ENCODE assay signal across 10 mouse cellular contexts in the genomic region with DNA sequence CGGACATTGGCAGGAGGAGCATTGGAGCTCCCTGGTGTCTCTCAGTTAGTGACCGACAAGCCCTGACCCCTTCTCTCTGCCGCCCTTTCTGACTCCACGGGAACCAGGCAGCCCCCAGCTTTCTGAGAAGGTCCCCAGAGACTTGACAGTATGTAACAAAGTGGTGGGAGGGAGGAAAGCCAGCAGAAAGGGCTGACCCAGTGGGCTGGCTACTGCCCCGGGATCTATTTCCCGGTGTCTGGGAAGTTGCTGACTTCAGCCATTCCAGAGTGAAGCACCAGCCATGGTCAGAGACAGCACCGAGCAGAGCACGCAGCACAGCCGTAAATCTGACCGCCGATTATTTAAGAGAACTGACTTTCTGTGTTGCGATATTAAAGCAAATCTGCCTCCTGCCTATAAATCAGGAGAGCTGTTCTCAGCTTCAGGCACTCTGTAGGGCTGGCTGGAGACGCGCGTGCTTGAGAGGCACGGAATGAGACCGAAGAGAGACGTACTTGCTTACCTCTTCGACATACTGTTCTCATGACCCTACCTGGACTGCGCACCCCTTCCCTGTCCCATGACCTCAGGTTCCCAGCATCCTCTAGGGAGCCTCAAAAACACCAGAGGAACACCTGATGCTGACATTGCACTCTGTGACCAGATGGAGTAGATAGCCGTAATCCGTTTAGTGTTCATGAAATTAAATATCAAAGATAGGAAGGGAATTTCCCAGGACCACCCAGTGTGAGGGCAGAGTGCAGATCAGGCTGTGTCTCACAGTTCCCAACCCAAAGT.
DNase-seq lines count a peak whose midpoint lies in the region; ATAC-seq and TF ChIP-seq lines count a peak whose summit lies in the region.
"Had no signal": no experiment of that assay in that cellular context is flagged by ENCODE, and none has a peak within 500 bp of the region (broad histone marks: within the 10 kb centered on the region; RNA-seq: fewer than 3 reads in every experiment).

No protein-coding gene starts in this region.

- 48% methylated on average over 22 of the region's 22 CpGs for WGBS in lung, embryonic 15.5 days
- WGBS in stomach, postnatal 0 days: 55% methylated on average over 22 of the region's 22 CpGs

- no peak for DNase-seq in lung, postnatal 25 days (ENCODE audit: low spot score)
- peak; percentile 48 for DNase-seq in kidney, adult 11 months
- DNase-seq in kidney, postnatal 14 days: peak; percentile 79
- no peak for DNase-seq in stomach, postnatal 0 days (ENCODE audit: low spot score)
- no peak for DNase-seq in right cerebral cortex, postnatal 10 days (ENCODE audit: low spot score in 2 of 2)
- DNase-seq in left cerebral cortex, postnatal 4 days: no peak
- DNase-seq: cerebellum, adult 11-12 months; right cerebral cortex, postnatal 25 days had no signal

- ATAC-seq in lung, embryonic 15.5 days (ENCODE audit: borderline replicate concordance, extremely low read depth, low FRiP score, low TSS enrichment): peak; percentile 39; the same call in 1 of the 2 replicates
- ATAC-seq in stomach, postnatal 0 days (ENCODE audit: low FRiP score, low TSS enrichment): no peak

- no peak overlapping the region for H3K27ac ChIP-seq in lung, embryonic 15.5 days
- no peak overlapping the region for H3K27ac ChIP-seq in stomach, postnatal 0 days (replicated peaks)

- H3K4me2 ChIP-seq in lung, embryonic 15.5 days: peak overlapping the region; percentile 31; the same call in 1 of the 2 replicates
- H3K4me2 ChIP-seq in stomach, postnatal 0 days (replicated peaks; ENCODE audit: low read depth): peak overlapping the region; percentile 20; the same call in 1 of the 2 replicates

- TF ChIP-seq CTCF in stomach, postnatal 0 days (IDR thresholded peaks at IDR 0.05; ENCODE audit: low read depth): no peak

- intact Hi-C loops in left cerebral cortex, postnatal 4 days (cut with DNase I): no loop called here

- TF ChIP-seq EP300 in stomach, postnatal 0 days (optimal IDR thresholded peaks at IDR 0.05): no peak

- no peaks in the 10 kb centered on the region for H3K9me3 ChIP-seq in lung, embryonic 15.5 days
- no peaks in the 10 kb centered on the region for H3K9me3 ChIP-seq in stomach, postnatal 0 days (ENCODE audit: control insufficient read depth, low read length)
- H3K9me3 ChIP-seq: megakaryocyte, embryonic 14.5 days had no signal

- no peaks in the 10 kb centered on the region for H3K36me3 ChIP-seq in lung, embryonic 15.5 days
- H3K36me3 ChIP-seq in stomach, postnatal 0 days (ENCODE audit: control insufficient read depth, insufficient read depth, low read length): no peaks in the 10 kb centered on the region

- H3K9ac ChIP-seq in lung, embryonic 15.5 days: no peak overlapping the region
- H3K9ac ChIP-seq in stomach, postnatal 0 days (ENCODE audit: low read length): no peak overlapping the region

- H3K4me1 ChIP-seq in lung, embryonic 15.5 days: peaks cover 5% of the 10 kb centered on the region; the same call in 1 of the 2 replicates
- no peaks in the 10 kb centered on the region for H3K4me1 ChIP-seq in stomach, postnatal 0 days (replicated peaks; ENCODE audit: control insufficient read depth, insufficient read depth)
- H3K4me1 ChIP-seq: megakaryocyte, embryonic 14.5 days had no signal

- H3K4me3 ChIP-seq in lung, embryonic 15.5 days: no peak overlapping the region
- H3K4me3 ChIP-seq in stomach, postnatal 0 days (ENCODE audit: low read depth, low read length): no peak overlapping the region
- H3K4me3 ChIP-seq: megakaryocyte, embryonic 14.5 days had no signal

- no peaks in the 10 kb centered on the region for H3K27me3 ChIP-seq in lung, embryonic 15.5 days
- H3K27me3 ChIP-seq in stomach, postnatal 0 days (ENCODE audit: control insufficient read depth, insufficient read depth, low read length): no peaks in the 10 kb centered on the region

Comparison
In these comparisons a context has a peak if more than half of its experiments do, and no peak if none do; other contexts are left out.
1. DNase-seq: peak in kidney, adult 11 months (single experiment) and kidney, postnatal 14 days (single experiment); none in lung, postnatal 25 days (single experiment), stomach, postnatal 0 days (single experiment), right cerebral cortex, postnatal 10 days (0 of 2) and left cerebral cortex, postnatal 4 days (single experiment).